Mouse (Mus musculus): ENCODE data around the gene Galk2.

Galk2 gene

DNA sequence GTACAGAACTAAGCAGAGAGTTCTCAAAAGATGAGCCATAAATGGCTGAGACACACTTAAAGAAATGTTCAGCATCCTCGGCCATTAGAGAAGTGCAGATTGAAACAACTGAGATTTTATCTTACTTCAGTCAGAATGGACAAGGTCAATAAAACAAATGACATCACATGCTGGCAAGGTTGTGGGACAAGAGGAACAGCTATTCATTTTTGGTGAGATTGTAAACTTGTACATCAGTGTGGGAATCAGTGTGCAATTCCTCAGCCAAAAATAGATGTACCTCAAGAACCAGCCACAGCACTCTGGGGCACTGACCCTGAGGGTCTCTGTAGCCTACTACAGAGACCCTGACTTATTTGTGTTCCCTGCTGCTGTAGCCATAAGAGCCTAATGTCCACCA lies 84.4 kb downstream of the Galk2 start:
- no peak for DNase-seq (ENCODE audit: low read depth)

- no peak for DNase-seq (ENCODE audit: low read depth)
Observed at GRCm38 (mm10) chr2:125948195-125948594, 89.3 kb downstream of the Galk2 start.

GRCm38 (mm10) chr2:125968811-125969210 lies 109.9 kb downstream of the Galk2 start:
- DNase-seq (ENCODE audit: low read depth): no peak

DNA sequence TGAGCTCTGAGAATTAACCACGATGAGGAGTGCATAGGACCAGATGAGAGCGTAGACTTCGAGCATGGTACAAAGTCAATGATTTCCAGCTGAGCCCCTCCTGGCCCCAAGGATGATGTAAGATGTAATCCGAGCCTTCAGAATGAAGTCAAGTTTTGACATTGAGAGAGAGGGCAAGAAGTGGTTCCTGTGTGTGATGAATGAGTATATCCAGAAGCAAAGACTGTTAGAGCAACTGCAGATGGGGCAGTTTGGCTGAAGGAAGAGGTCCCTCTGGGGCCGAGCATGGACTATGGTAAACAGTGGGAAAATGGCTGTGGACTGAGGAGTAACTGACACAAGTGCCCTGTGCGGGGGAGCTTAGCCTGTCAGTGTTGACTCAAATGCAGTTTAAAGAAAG lies 114.3 kb downstream of the Galk2 start:
- no peak for DNase-seq (ENCODE audit: low read depth)

GRCm38 (mm10) chr2:125975206-125975605 lies 116.3 kb downstream of the Galk2 start:
- DNase-seq (ENCODE audit: low read depth): no peak

DNA sequence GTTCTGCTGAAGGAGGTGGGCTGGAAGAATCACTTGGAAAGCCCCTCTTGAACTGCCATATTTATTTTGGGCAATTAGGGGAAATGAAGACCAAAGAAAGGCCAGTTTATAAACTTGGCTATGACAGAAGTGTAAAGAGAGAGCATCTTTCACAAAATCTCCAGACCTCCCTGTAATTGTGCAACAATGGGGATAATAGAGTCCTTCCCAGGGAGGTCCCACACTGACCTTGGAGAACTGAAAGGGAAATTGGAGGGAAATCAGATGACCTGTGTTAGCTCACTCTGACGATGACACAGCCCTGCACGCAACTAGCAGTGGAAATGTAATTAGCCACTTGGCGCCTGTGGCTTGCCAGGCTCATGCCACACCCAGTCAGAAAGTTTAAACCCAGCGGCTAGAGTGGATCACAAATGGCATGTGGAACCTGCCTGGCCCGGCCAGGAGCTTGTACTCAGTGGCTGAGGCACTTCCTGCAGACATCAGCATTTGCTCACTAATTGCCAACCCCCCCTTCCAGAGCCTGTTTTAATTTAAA lies 117.0 kb downstream of the Galk2 start:
- DNase-seq (ENCODE audit: low read depth): no peak

DNA sequence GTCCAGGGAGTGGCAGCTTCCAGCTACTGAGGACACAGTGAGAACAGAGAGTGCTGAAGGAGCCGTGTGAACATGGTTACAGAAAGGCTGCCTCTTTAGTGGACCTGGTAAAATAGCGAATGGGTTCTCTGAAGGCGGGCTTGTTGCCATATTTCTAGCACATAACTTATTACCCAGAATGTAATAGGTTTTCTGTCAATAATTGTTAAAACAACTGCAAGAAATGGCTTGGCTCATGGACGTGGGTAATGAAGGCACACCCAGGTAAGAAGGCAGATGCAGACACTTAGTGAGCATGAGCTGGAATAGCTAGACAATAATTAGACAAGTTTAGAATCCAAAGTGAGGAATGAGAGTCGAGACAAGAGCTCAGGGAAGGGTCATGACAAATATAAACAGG lies 143.4 kb downstream of the Galk2 start:
- DNase-seq (ENCODE audit: low read depth): no peak

DNA sequence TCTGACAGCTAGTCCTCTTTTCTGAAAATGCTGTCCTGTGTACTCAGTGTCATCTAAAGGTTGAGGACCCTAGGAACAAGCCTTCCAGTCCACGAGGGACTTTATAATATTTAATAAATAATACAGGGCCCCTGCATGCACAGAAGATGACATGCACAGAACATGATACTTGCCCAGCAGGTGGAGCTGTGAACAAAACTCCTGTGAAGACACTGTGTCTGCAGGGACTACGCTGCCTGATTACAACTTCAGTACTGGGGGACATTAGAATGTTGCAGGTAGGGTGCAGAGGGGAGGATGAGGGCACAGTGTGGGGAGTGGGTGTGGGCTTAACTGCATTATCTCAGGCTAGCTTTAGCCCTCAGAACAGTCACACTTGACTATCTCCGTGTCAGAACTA lies 147.2 kb downstream of the Galk2 start:
- no peak for DNase-seq (ENCODE audit: low read depth)

GRCm38 (mm10) chr2:126006742-126007141 lies 147.8 kb downstream of the Galk2 start:
- no peak for DNase-seq (ENCODE audit: low read depth)

DNA sequence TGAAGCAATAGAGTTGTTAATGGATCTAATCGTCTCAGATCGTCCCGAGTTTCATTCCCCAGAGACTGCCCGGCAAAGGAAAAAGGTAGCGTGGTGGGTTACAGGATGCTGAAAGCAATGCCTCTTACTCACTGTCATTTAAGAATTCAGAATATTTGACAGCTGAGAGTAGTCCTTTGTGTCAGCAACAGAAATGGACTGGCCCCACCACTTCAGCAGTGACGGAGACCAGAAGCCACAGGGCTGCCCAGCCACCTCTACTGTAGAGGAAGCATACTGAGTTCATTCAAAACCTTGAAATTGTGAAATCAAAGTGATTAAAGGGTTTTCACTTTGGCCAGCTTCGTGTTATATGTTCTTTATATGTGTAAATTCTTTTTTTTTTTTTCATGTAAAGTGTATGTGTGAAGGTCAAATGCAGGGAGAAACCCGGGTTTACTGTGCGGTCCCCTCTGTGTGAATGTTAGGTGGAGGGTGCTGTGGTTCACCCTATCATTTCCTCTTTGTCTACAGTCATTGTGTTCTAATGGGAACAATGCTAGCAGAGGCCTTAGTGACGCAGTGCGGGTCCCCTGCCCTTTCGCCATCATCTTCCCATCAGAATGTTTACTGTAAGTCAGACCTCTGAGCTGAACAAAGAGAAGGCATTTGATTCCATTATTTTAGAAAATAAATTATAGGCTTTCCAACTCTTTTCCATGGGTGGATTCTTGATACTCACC lies 156.2 kb downstream of the Galk2 start:
- no peak for DNase-seq (ENCODE audit: low read depth)

GRCm38 (mm10) chr2:126015763-126016473 lies 157.0 kb downstream of the Galk2 start:
- no peak for DNase-seq (ENCODE audit: low read depth)

- DNase-seq (ENCODE audit: low read depth): no peak
Observed at GRCm38 (mm10) chr2:126031186-126031900, 172.4 kb downstream of the Galk2 start.

DNA sequence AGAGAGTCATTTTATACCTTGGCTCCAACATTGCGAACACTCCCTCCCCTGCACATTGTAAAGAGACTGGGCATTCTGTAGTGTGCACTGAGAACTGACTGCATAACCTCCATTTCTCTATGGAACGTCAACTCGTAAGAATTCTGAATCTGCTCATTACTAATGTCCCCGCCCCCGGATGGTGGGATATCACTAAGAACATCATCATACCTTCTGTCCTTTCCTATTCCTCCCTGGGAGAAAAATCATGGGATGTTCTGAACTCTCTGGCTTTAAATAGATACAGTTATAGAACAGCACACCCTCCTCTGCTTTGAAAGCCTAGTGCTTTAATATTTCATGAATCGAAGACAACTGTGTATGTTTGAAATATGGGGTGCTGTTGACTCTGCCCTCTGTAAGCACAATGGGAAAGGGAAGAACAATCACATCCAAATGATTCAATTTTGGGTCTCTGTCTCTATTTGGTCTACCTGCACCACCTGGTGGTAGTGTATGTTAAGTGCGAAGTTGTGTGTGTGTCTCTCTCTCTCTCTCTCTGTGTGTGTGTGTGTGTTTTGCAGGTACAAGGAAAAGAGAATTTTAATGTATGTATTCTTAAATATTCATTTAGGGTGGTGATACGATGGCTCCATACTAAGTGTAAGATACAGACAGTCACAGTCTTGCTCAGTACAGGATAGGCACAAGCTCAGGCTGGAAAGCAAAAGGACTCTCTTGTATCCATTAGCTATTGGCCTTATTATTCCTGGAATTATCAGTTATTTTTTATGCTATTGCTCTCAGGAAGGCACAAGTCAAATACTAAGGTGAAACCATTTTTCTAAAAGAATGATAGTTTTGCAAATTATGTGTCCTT lies 174.4 kb downstream of the Galk2 start:
- no peak for DNase-seq (ENCODE audit: low read depth)
